Mouse (Mus musculus): ENCODE data around the gene Dbnl.

DNA sequence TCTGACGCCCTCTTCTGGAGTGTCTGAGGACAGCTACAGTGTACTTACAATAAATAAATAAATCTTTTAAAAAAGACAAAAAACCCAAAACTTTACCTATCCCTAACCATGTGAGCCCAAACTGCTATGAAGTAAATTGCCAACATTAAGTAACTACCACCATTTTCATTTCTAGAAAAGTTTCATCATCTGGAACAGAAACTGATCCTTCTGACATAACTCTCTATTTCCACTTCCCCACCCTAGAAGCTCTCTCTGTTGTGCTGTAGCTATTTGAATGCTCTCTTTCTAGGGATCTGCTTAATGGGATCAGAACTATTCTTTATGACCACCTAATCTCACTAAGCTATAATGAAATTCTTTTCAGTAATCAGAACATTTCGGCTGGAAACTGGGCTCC is 43.3 kb upstream of the Dbnl start:
- TF ChIP-seq POLR2A (IDR thresholded peaks at IDR 0.05; ENCODE audit: low read depth, low read length) (no peak), CTCF (conservative IDR thresholded peaks at IDR 0.05; ENCODE audit: insufficient read depth, insufficient read length, low read depth, low read length) (no peak)

Measured in kidney, adult 2 months (tissue).